Mouse (Mus musculus) brain, embryonic 14.5 days (tissue): ENCODE measurements around the gene Vps45. TPM values are rescaled to one million over a fixed set of nuclear protein-coding genes. Genes with fewer than 3 reads are reported as not detected.
A peak's percentile ranks its signal among the peaks of the same experiment; 100 is the strongest.
"Not testable (repeated sequence)": the region's sequence is repeated elsewhere in the genome, so short reads cannot be mapped to it uniquely, and the experiment has no call there.

Source experiments
- DNase-seq: peaks from one replicate; pipeline ENCODE4 v3.0.0-alpha.2; 2011; ENCODE audit warnings: low read depth
- CTCF ChIP-seq: fragments of 200-500 bp; IDR thresholded peaks from 2 replicates; pipeline ENCODE4 v1.5.1; 2012; ENCODE audit warnings: inconsistent platforms, mild to moderate bottlenecking, moderate library complexity, borderline replicate concordance; ENCODE audit not compliant: insufficient read depth, insufficient read length; ENCODE audit errors: extremely low read depth
- POLR2A ChIP-seq: fragments of 200-500 bp; IDR thresholded peaks from 2 replicates; pipeline ENCODE4 v1.6.1; 2012; ENCODE audit warnings: mild to moderate bottlenecking, inconsistent platforms, borderline replicate concordance; ENCODE audit not compliant: poor library complexity, insufficient read depth, insufficient read length, severe bottlenecking; ENCODE audit errors: extremely low read depth
- polyA plus RNA-seq: library from polyadenylated mRNA; depleted of rRNA; stranded (reverse); fragments of >200 nt; gene quantifications from 2 replicates; pipeline ENCODE4 v1.2.3, GENCODE M21; 2012; rRNA removed

Vps45 gene
- polyA plus RNA-seq, 1 experiment = 30.8 TPM

GRCm38 (mm10) chr3:95955318-95955717 is 102.9 kb downstream of the Vps45 start:
- TF ChIP-seq CTCF (no peak), POLR2A (no peak)
- DNase-seq = no peak

- DNase-seq = not testable (repeated sequence)
Measured at GRCm38 (mm10) chr3:95954648-95955173, 103.6 kb downstream of the Vps45 start.

GRCm38 (mm10) chr3:95953522-95953921 is 104.7 kb downstream of the Vps45 start:
- TF ChIP-seq POLR2A = no peak
- no peak for DNase-seq

GRCm38 (mm10) chr3:95953023-95953422 is 105.2 kb downstream of the Vps45 start:
- TF ChIP-seq CTCF (no peak), POLR2A (no peak)
- DNase-seq = peak; percentile 73

- DNase-seq = not testable (repeated sequence)
Measured at GRCm38 (mm10) chr3:95951566-95951965, 106.7 kb downstream of the Vps45 start.

GRCm38 (mm10) chr3:95950763-95951551 is 107.3 kb downstream of the Vps45 start:
- TF ChIP-seq POLR2A (peak; percentile 79; the same call in 1 of the 2 replicates), CTCF (no peak)
- peak; percentile 98 for DNase-seq

Other genes with a start within 250 kb of the Vps45 start
- 22.8 and 31.4 TPM in 2 replicates for gene Rprd2, start 239.6 kb downstream of the Vps45 start, polyA plus RNA-seq
- 35.6 and 37.4 TPM in 2 replicates for gene Prpf3, start 202.6 kb downstream of the Vps45 start, polyA plus RNA-seq
- gene Mrps21, start 186.9 kb downstream of the Vps45 start, polyA plus RNA-seq = 148 and 152 TPM in 2 replicates
- gene Ciart, start 176.2 kb downstream of the Vps45 start, polyA plus RNA-seq = 3.7 and 3.8 TPM in 2 replicates
- gene BC028528, start 166.5 kb downstream of the Vps45 start, polyA plus RNA-seq = 11.4 and 12.1 TPM in 2 replicates
- 102 and 129 TPM in 2 replicates for gene Aph1a, start 164.5 kb downstream of the Vps45 start, polyA plus RNA-seq
- gene Car14, start 153.8 kb downstream of the Vps45 start, polyA plus RNA-seq = 8.6 and 9.4 TPM in 2 replicates
- 98.6 and 107 TPM in 2 replicates for gene Anp32e, start 129.2 kb downstream of the Vps45 start, polyA plus RNA-seq
- gene Plekho1, start 62.5 kb downstream of the Vps45 start, polyA plus RNA-seq = 180 and 199 TPM in 2 replicates
- gene Otud7b, start 46.1 kb upstream of the Vps45 start, polyA plus RNA-seq = 7.0 and 8.6 TPM in 2 replicates
- 10.1 and 10.2 TPM in 2 replicates for gene Mtmr11, start 103.5 kb upstream of the Vps45 start, polyA plus RNA-seq
- 112 and 140 TPM in 2 replicates for gene Sf3b4, start 113.9 kb upstream of the Vps45 start, polyA plus RNA-seq
- gene Sv2a, start 122.7 kb upstream of the Vps45 start, polyA plus RNA-seq = 101 and 136 TPM in 2 replicates
- gene Bola1, start 161.2 kb upstream of the Vps45 start, polyA plus RNA-seq = 48.1 and 54.5 TPM in 2 replicates
- 2.2 and 10.2 TPM in 2 replicates for gene Hist2h2ab, start 161.4 kb upstream of the Vps45 start, polyA plus RNA-seq
- 8.3 and 12.6 TPM in 2 replicates for gene Hist2h2ac, start 162.4 kb upstream of the Vps45 start, polyA plus RNA-seq
- gene Hist2h2be, start 162.7 kb upstream of the Vps45 start, polyA plus RNA-seq = 12.3 and 19.6 TPM in 2 replicates
- 62.0 and 84.4 TPM in 2 replicates for gene Hist2h3c2, start 180.7 kb upstream of the Vps45 start, polyA plus RNA-seq
- gene Hist2h2aa2, start 181.8 kb upstream of the Vps45 start, polyA plus RNA-seq = 7.9 and 27.8 TPM in 2 replicates
- gene Hist2h2aa1, start 187.0 kb upstream of the Vps45 start, polyA plus RNA-seq = 90.6 and 97.0 TPM in 2 replicates
- not detected in 2 replicates for gene Hist2h3c1, start 188.2 kb upstream of the Vps45 start, polyA plus RNA-seq
- 5.9 and 7.0 TPM in 2 replicates for gene Hist2h4, start 204.8 kb upstream of the Vps45 start, polyA plus RNA-seq
- gene Hist2h3b, start 210.2 kb upstream of the Vps45 start, polyA plus RNA-seq = 76.5 and 89.8 TPM in 2 replicates
- gene Hist2h2bb, start 211.3 kb upstream of the Vps45 start, polyA plus RNA-seq = 9.3 and 14.5 TPM in 2 replicates
- 1.4 and 1.8 TPM in 2 replicates for gene Fcgr1, start 235.5 kb upstream of the Vps45 start, polyA plus RNA-seq